Mouse (Mus musculus): ENCODE data around the gene Ube2m. TPM values are rescaled to one million over a fixed set of nuclear protein-coding genes. Genes with fewer than 3 reads are reported as not detected.
A peak's percentile ranks its signal among the peaks of the same experiment; 100 is the strongest.

Gene Ube2m
- polyA plus RNA-seq, 1 experiment from 2014 or later: 107 TPM

- ATAC-seq: peak; percentile 64
- 5% methylated on average over 31 of the region's 31 CpGs for WGBS
These were observed 15.1 kb downstream of the Ube2m start for GRCm38 (mm10) chr7:13022773-13023535.

GRCm38 (mm10) chr7:13015217-13015616, 22.9 kb downstream of the Ube2m start:
- Histone ChIP-seq H3K36me3 (ENCODE audit: control insufficient read depth, insufficient read depth) (no peaks in the 10 kb centered on the region), H3K27me3 (replicated peaks; ENCODE audit: control insufficient read depth, insufficient read depth, low read length) (no peaks in the 10 kb centered on the region)
- TF ChIP-seq CTCF (IDR thresholded peaks at IDR 0.05; ENCODE audit: low read depth): no peak

More at GRCm38 (mm10) chr7:13022773-13023535, 15.1 kb downstream of the Ube2m start:
- no peak for TF ChIP-seq CTCF (IDR thresholded peaks at IDR 0.05; ENCODE audit: low read depth)
- peaks cover 12% of the 10 kb centered on the region for H3K36me3 ChIP-seq (ENCODE audit: control insufficient read depth, insufficient read depth)
- no peaks in the 10 kb centered on the region for H3K9me3 ChIP-seq (ENCODE audit: control insufficient read depth)
- no peaks in the 10 kb centered on the region for H3K27me3 ChIP-seq (replicated peaks; ENCODE audit: control insufficient read depth, insufficient read depth, low read length)
- H3K4me2 ChIP-seq (replicated peaks; ENCODE audit: low read depth): peak overlapping the region; percentile 82
- H3K4me1 ChIP-seq (replicated peaks; ENCODE audit: control insufficient read depth, insufficient read depth, low read length): no peaks in the 10 kb centered on the region
- H3K27ac ChIP-seq (ENCODE audit: low read depth, low read length): no peak overlapping the region
- H3K4me3 ChIP-seq (ENCODE audit: low read depth, low read length): peak overlapping the region; percentile 73
- H3K9ac ChIP-seq (ENCODE audit: low read depth, low read length): peak overlapping the region; percentile 83; the same call in 1 of the 2 replicates

GRCm38 (mm10) chr7:13014275-13014839, 23.7 kb downstream of the Ube2m start:
- H3K4me1 ChIP-seq (replicated peaks; ENCODE audit: control insufficient read depth, insufficient read depth, low read length): no peaks in the 10 kb centered on the region
- no peaks in the 10 kb centered on the region for H3K36me3 ChIP-seq (ENCODE audit: control insufficient read depth, insufficient read depth)
- H3K4me3 ChIP-seq (ENCODE audit: low read depth, low read length): no peak overlapping the region
- no peak overlapping the region for H3K9ac ChIP-seq (ENCODE audit: low read depth, low read length)
- no peak overlapping the region for H3K27ac ChIP-seq (ENCODE audit: low read depth, low read length)
- ATAC-seq: no peak
- WGBS: 28% methylated on average over 6 of the region's 6 CpGs
- H3K9me3 ChIP-seq (ENCODE audit: control insufficient read depth): no peaks in the 10 kb centered on the region
- H3K4me2 ChIP-seq (replicated peaks; ENCODE audit: low read depth): no peak overlapping the region
- no peaks in the 10 kb centered on the region for H3K27me3 ChIP-seq (replicated peaks; ENCODE audit: control insufficient read depth, insufficient read depth, low read length)
- no peak for TF ChIP-seq CTCF (IDR thresholded peaks at IDR 0.05; ENCODE audit: low read depth)

More at GRCm38 (mm10) chr7:13015217-13015616, 22.9 kb downstream of the Ube2m start:
- H3K27ac ChIP-seq (ENCODE audit: low read depth, low read length): no peak overlapping the region
- H3K9ac ChIP-seq (ENCODE audit: low read depth, low read length): no peak overlapping the region
- 75% methylated on average over 1 of the region's 1 CpGs for WGBS
- H3K9me3 ChIP-seq (ENCODE audit: control insufficient read depth): no peaks in the 10 kb centered on the region
- H3K4me1 ChIP-seq (replicated peaks; ENCODE audit: control insufficient read depth, insufficient read depth, low read length): no peaks in the 10 kb centered on the region
- H3K4me2 ChIP-seq (replicated peaks; ENCODE audit: low read depth): no peak overlapping the region
- no peak overlapping the region for H3K4me3 ChIP-seq (ENCODE audit: low read depth, low read length)
- no peak for ATAC-seq

DNA sequence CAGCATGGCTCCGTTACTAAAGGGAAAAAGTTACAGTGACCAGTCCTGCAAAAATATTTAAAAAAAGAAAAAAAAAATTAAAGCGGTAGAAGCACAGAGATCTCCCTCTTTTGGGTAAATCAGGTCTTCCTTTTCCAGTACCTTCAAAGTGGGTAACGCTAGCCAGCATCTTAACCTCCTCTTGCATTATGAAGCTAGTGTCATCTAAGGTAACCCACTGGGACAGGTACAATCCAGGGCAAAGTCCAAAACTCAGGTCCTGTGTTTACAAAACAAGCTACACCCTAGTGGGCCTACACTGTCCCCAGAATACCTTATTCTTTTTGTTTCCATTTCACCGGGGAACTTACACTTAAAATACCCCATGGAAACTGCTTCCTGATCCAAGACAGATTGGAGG, 24.4 kb downstream of the Ube2m start:
- no peak overlapping the region for H3K4me2 ChIP-seq (replicated peaks; ENCODE audit: low read depth)
- TF ChIP-seq CTCF (IDR thresholded peaks at IDR 0.05; ENCODE audit: low read depth): no peak
- H3K36me3 ChIP-seq (ENCODE audit: control insufficient read depth, insufficient read depth): no peaks in the 10 kb centered on the region
- WGBS: 52% methylated on average over 4 of the region's 4 CpGs
- ATAC-seq: no peak
- H3K27me3 ChIP-seq (replicated peaks; ENCODE audit: control insufficient read depth, insufficient read depth, low read length): no peaks in the 10 kb centered on the region
- H3K9ac ChIP-seq (ENCODE audit: low read depth, low read length): no peak overlapping the region
- no peak overlapping the region for H3K27ac ChIP-seq (ENCODE audit: low read depth, low read length)
- H3K9me3 ChIP-seq (ENCODE audit: control insufficient read depth): no peaks in the 10 kb centered on the region
- no peaks in the 10 kb centered on the region for H3K4me1 ChIP-seq (replicated peaks; ENCODE audit: control insufficient read depth, insufficient read depth, low read length)
- H3K4me3 ChIP-seq (ENCODE audit: low read depth, low read length): no peak overlapping the region

GRCm38 (mm10) chr7:13010005-13010908, 27.8 kb downstream of the Ube2m start, which contains the start of gene Zbtb45:
Zbtb45 (minus strand) TSS chr7:13010034.
- no peak for ATAC-seq
- H3K4me3 ChIP-seq (ENCODE audit: low read depth, low read length): peak within 1 kb of the TSS; percentile 85
- H3K4me2 ChIP-seq (replicated peaks; ENCODE audit: low read depth): peak within 1 kb of the TSS; percentile 83
- H3K9ac ChIP-seq (ENCODE audit: low read depth, low read length): peak within 1 kb of the TSS; percentile 87
- no peaks in the 10 kb centered on the region for H3K4me1 ChIP-seq (replicated peaks; ENCODE audit: control insufficient read depth, insufficient read depth, low read length)
- 12% methylated on average over 26 of the region's 26 CpGs for WGBS
- peak within 1 kb of the TSS; percentile 90 for H3K27ac ChIP-seq (ENCODE audit: low read depth, low read length)
- H3K27me3 ChIP-seq (replicated peaks; ENCODE audit: control insufficient read depth, insufficient read depth, low read length): no peaks in the 10 kb centered on the region
- peak; percentile 26; the same call in 1 of the 2 replicates for TF ChIP-seq CTCF (IDR thresholded peaks at IDR 0.05; ENCODE audit: low read depth)
- no peaks in the 10 kb centered on the region for H3K9me3 ChIP-seq (ENCODE audit: control insufficient read depth)
- peaks cover 27% of the 10 kb centered on the region for H3K36me3 ChIP-seq (ENCODE audit: control insufficient read depth, insufficient read depth)

All from intestine, postnatal 0 days (tissue).